Mouse (Mus musculus): Measurements from ENCODE around the gene Pfkm.

The Pfkm gene

DNA sequence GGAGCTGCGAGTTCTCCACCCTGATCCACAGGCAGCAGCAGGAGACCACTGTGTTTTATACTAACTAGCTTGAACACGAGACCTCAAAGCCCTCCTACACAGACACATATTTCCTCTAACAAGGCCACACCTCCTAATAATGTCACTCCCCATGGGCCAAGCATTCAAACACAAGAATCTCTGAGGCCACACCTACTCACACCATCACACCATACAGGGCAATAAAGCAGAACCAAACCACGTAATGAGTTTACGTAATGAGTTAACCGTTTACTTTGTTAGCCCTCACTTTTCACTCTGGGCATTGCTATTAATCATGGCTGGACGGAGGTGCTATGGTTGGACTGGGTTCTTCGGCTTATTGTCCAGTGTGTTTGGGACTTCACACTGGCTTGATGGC lies 47.4 kb downstream of the Pfkm start:
- DNase-seq (ENCODE audit: low spot score in 2 of 2) = no peak

DNA sequence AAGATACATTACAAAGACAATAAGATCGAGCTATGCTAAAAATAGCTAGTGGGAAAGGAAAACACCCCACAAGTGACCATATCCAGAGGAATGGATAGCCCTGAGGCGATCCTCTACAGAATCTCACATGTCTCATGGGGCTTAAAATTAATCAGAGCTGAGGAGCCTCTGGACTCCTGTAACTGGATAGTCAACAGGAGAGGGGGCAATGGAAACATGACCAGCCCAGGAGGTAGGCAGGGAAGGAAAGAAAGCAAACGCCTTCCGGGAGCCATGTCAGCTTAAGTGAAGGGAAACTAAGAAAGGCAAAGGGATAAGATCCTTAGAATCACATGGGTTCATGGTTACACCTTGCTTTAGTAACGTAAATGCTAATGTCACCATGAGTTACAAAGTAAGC lies 48.4 kb downstream of the Pfkm start:
- no peak for DNase-seq (ENCODE audit: low spot score in 2 of 2)

GRCm38 (mm10) chr15:98142515-98142914 lies 50.1 kb downstream of the Pfkm start:
- no peak for DNase-seq (ENCODE audit: low spot score in 2 of 2)

- peak in 1 of 2 experiments; percentile 26 for DNase-seq (ENCODE audit: low spot score in 2 of 2)
Observed at GRCm38 (mm10) chr15:98144861-98145507, 52.6 kb downstream of the Pfkm start.

DNA sequence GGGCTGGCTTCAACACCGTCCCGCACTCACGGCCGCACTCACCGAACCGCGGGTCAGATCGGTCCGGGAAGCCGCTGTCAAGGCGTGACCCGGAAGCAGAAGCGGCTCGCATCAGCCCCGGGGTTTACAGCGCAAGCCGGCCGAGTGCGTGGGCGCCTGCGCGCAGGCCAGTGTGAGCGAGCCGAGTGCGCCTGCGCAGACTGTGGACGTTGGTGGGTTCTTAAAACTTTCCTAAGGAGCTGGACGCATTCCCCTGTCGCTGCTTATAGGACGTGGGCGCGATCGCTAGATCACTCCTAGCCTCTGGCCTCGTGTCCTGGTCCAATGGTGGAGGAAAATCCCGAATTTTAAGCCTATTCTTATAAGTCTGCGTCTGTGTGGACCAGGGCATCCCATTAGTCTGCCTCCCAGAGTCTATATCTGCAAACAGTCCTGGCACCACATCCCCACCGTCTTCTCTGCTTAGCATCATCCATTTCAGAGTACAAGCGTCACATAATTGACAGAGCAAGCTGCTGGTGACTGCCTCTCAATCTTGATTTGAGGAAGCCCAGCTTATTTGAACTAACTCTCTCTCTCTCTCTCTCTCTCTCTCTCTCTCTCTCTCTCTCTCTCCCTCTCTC lies 53.3 kb downstream of the Pfkm start:
- DNase-seq (ENCODE audit: low spot score in 2 of 2) = peak; percentile 91 to 94

DNA sequence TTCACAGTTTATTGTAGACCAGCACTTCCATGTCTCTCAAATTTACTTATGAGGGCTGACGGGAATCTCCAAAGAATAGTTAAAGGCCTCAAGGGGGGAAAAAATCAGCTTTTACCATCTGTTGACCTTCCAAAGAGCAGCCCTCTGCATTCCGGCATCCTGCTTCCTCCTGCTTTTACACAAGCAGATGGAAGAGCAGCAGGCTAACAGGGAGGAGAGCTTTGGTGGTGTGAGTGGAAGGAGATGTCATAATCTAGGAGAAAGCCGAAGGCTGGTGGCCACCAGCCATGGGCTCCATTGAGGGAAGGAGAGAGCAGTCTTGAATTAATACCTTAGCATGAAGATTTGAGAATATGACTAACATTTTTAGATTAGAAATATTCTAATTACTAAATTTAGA lies 56.0 kb downstream of the Pfkm start:
- no peak for DNase-seq (ENCODE audit: low spot score in 2 of 2)

- DNase-seq (ENCODE audit: low spot score in 2 of 2) = no peak
Observed at GRCm38 (mm10) chr15:98149166-98149602, 56.8 kb downstream of the Pfkm start.

GRCm38 (mm10) chr15:98152916-98153315 lies 60.5 kb downstream of the Pfkm start:
- DNase-seq (ENCODE audit: low spot score in 2 of 2) = no peak

- no peak for DNase-seq (ENCODE audit: low spot score in 2 of 2)
Observed at GRCm38 (mm10) chr15:98153625-98154024, 61.2 kb downstream of the Pfkm start.

GRCm38 (mm10) chr15:98154146-98154545 lies 61.8 kb downstream of the Pfkm start:
- DNase-seq (ENCODE audit: low spot score in 2 of 2) = no peak

DNA sequence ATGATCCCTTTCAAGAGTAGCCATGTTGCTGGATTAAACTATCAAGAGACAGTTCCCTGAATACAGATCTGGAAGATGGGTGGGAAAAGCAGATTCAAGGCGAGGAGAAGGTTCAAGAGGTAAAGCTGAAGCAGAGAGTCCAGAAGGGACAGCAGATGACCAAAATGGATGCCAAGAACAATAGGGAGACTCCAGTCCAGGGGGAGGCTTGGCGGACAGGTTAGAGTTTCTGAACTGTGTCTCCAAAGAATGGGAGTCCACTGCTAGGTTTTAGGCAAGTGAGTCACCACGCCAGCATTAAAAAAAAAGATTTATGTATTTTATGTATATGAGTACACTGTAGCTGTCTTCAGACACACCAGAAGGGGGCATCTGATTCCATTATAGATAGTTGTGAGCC lies 62.2 kb downstream of the Pfkm start:
- no peak for DNase-seq (ENCODE audit: low spot score in 2 of 2)

GRCm38 (mm10) chr15:98155272-98155671 lies 62.9 kb downstream of the Pfkm start:
- DNase-seq (ENCODE audit: low spot score in 2 of 2) = no peak

GRCm38 (mm10) chr15:98155944-98156343 lies 63.6 kb downstream of the Pfkm start:
- no peak for DNase-seq (ENCODE audit: low spot score in 2 of 2)

- DNase-seq (ENCODE audit: low spot score in 2 of 2) = no peak
Observed at GRCm38 (mm10) chr15:98157253-98157652, 64.9 kb downstream of the Pfkm start.

GRCm38 (mm10) chr15:98161026-98161805 lies 68.8 kb downstream of the Pfkm start:
- no peak for DNase-seq (ENCODE audit: low spot score in 2 of 2)

DNA sequence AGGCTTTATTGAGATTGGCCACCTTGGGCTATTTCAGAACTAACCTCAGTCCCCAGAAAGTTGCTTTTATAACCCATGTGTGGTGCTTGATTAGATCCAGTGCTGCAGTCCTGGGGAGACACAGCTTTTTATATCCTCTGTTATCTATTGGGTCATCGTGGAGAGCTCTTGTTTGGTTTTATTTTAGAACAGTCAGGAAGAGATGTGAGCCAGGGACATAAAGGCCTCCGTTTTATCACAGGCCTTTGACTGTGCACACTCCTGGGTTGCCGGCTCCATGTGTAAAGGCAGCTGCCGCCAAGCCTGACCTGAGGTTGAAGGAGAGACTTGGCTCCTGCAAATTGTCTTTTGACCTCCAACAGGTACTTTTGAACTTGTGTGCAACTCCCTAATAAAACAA lies 70.2 kb downstream of the Pfkm start:
- no peak for DNase-seq (ENCODE audit: low spot score in 2 of 2)

GRCm38 (mm10) chr15:98165525-98165924 lies 73.1 kb downstream of the Pfkm start, which contains the start of gene Asb8:
TSS of gene Asb8 (minus strand) at chr15:98165625.
- DNase-seq (ENCODE audit: low spot score in 2 of 2) = no peak

DNA sequence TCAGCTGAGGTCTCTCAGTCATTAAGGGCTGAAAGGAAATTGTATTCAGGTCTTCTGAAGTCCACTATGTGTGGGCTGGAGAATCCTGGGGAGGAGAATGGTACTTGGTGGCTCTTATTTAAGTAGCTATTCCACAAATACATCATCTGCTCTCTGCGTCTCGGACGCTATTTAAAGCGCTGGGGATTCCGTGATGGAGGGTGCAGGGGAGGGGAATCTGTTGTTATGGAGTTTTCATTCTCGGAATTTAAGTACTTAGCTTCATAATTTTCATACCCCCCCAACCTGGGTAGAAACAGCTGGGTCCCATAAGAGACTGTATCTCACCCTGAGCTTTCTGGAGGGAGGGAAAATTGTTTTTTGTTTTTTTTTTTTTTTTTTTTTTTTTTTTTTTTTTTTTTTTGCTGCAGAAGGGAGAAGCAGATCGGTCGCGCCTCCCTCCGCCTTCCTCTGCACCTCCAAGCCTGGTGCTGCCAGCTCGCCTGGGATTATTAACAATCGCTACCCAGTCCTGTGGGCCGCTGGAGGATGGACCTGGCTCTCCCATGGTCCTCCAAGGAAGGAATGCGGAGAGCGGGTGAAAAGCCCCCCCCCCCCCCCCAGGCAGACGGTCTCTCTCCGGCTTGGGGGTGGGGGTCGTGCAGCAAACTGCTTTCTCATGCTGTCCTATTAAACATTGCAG lies 74.7 kb downstream of the Pfkm start, which contains the start of gene Ccdc184:
TSS of gene Ccdc184 (plus strand) at position 196 of the 682 bp plus-strand sequence.
- DNase-seq (ENCODE audit: low spot score in 2 of 2) = no peak

DNA sequence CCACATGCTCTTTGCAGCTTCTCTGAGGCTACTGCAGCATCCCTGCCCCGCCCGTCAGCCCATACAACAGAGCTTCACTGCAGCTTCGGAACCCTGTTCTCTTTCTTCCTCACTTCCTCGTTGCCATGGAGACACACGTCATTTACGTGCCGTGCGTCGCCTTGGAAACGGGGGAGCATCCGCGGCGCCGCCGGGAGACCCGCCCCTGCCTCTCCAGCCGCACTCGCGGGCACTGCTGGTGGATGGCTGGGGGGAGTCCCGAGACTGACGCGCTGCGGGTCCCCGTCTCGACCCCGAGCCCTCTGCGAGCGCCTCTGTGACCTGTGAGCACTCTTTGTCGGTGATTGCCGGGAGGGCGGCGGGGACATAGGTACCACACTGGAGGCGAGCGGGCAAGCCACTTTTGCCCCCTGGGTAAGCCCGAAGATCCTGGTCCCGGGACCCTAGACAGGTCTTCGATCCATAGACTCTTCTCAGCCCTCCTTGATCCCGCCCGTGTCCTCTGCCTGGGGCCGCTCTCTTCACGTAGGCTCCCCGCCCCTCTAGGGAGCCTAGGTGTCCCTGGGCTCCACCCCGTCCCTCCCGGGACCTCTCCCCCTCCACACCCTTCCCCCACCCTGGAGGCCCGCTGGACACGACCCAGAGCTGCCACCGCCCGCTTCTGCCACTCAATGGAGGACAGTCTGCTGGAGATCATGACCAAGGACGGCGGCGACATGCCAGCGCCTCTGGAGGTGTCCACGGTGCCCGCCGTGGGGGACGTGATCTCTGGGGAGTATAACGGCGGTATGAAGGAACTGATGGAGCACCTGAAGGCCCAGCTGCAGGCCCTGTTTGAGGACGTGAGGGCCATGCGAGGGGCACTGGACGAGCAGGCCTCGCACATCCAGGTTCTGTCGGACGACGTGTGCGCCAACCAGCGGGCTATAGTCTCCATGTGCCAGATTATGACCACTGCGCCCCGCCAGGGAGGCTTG lies 75.5 kb downstream of the Pfkm start:
- peak; percentile 64 to 77 for DNase-seq (ENCODE audit: low spot score in 2 of 2)

- no peak for DNase-seq (ENCODE audit: low spot score in 2 of 2)
Observed at GRCm38 (mm10) chr15:98168622-98169004, 76.2 kb downstream of the Pfkm start.

GRCm38 (mm10) chr15:98170365-98170764 lies 78.0 kb downstream of the Pfkm start:
- no peak for DNase-seq (ENCODE audit: low spot score in 2 of 2)

All from urinary bladder, postnatal 4 days (tissue).